Mouse (Mus musculus): ENCODE data around the gene Lmod2. TPM values are rescaled to one million over a fixed set of nuclear protein-coding genes. Genes with fewer than 3 reads are reported as not detected.

Gene Lmod2
- total and polyA plus RNA-seq, 2 experiments from 2014 or later: not detected

DNA sequence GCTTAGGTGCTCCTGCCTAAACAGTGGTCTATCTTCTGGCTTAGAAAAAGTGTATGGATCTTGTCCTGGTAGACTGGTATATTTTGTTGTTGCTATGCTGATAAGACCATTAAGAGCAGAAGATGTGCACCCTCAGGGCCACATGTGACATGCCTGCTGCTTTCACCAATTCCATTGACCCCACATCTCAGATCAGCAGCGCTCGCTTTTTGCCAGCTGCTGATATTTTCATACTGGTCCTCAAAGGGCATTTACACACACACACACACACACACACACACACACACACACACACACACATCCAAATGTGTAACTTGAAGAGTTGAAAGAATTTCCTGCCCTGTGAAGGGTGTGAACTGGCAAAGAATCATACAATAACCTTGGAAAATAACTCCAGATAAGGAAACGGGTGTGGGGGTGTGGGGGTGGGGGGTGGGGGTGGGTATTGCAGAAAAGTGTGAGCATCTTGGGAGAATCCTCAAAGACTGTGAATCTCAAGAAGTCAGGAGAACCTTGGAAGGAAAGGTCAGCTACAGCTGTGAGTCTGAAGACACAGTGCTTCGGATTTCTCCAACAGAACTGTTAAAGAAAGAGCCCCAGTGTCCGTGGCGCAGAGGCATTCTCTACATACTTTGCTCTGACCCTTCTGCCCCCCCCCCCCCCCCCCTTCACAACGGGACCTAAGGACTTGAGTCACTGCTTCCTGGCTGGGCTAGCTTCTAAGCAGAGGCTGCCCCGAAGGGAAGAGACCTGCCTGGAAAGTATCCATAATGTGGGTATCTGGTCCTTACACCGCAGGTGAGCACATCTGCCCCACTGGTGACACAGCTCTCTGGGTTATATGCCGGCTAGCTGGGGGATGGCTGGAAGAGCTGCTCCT is 11.9 kb upstream of the Lmod2 start:
- no peak overlapping the region for H3K4me3 ChIP-seq (ENCODE audit: low read length)
- H3K4me1 ChIP-seq (ENCODE audit: insufficient read depth, low read length): no peaks in the 10 kb centered on the region
- 57% methylated on average over 10 of the region's 10 CpGs for WGBS
- H3K36me3 ChIP-seq (ENCODE audit: insufficient read depth, low read length): no peaks in the 10 kb centered on the region
- no peak overlapping the region for H3K27ac ChIP-seq
- no peaks in the 10 kb centered on the region for H3K9me3 ChIP-seq (ENCODE audit: low read length)
- ATAC-seq: no peak
- TF ChIP-seq CTCF (IDR thresholded peaks at IDR 0.05; ENCODE audit: low read depth): no peak
- no peaks in the 10 kb centered on the region for H3K27me3 ChIP-seq (ENCODE audit: insufficient read depth, low read length)
- no peak for DNase-seq (ENCODE audit: low spot score)
- no peak overlapping the region for H3K9ac ChIP-seq (replicated peaks; ENCODE audit: low read length)
- H3K4me2 ChIP-seq (ENCODE audit: low read depth, low read length): no peak overlapping the region

DNA sequence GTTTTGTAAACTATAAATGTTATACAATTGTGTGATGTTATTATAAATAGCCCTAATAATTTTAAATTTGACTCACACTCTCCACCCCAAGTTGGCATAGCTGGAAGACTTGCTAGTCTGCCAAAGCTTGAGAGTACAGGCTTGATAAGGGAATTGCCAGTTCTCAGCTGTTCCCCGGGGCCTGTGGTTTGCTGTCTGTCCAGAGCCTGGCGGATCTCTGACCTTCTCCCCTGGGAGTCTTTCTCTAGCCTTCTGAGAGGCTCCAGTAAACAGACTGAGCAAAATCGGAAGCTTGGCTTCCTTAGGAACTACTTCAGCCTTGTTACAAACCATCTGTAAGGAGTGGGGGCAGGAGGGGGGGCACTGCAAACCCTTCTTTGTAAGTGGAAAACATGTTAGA is 10.7 kb upstream of the Lmod2 start:
- peak; percentile 67; the same call in 1 of the 2 replicates for ATAC-seq
- no peak overlapping the region for H3K9ac ChIP-seq (replicated peaks; ENCODE audit: low read length)
- DNase-seq (ENCODE audit: low spot score): peak; percentile 48
- no peak for TF ChIP-seq CTCF (IDR thresholded peaks at IDR 0.05; ENCODE audit: low read depth)
- no peak overlapping the region for H3K4me2 ChIP-seq (ENCODE audit: low read depth, low read length)
- no peaks in the 10 kb centered on the region for H3K4me1 ChIP-seq (ENCODE audit: insufficient read depth, low read length)
- no peak overlapping the region for H3K4me3 ChIP-seq (ENCODE audit: low read length)
- H3K27me3 ChIP-seq (ENCODE audit: insufficient read depth, low read length): no peaks in the 10 kb centered on the region
- H3K9me3 ChIP-seq (ENCODE audit: low read length): no peaks in the 10 kb centered on the region
- 22% methylated on average over 3 of the region's 3 CpGs for WGBS
- H3K27ac ChIP-seq: no peak overlapping the region
- H3K36me3 ChIP-seq (ENCODE audit: insufficient read depth, low read length): no peaks in the 10 kb centered on the region

DNA sequence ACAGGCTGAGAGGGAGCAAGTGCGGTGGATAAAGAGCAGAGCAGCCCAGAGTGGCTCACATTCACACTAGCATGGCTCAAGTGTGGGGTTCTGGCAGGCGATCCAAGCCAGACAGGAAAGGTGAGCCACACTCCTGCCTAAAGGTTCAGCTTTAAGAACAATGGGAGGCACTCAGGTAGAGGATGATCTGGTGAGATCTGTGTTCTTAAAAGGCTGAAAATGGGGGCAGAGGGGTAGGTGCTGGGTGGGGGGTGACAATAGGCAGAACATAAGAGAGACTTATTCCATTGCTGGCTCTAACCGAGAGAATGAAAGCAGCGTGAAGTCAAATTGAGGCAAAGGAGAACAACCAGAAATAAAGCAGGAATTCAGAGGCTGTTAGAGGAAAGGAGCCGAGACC is 7.3 kb upstream of the Lmod2 start:
- DNase-seq (ENCODE audit: low spot score) (no peak), ATAC-seq (no peak)
- no peak overlapping the region for H3K27ac ChIP-seq
- H3K36me3 ChIP-seq (ENCODE audit: insufficient read depth, low read length): no peaks in the 10 kb centered on the region
- no peak overlapping the region for H3K4me2 ChIP-seq (ENCODE audit: low read depth, low read length)
- 88% methylated on average over 5 of the region's 5 CpGs for WGBS
- H3K9ac ChIP-seq (replicated peaks; ENCODE audit: low read length): no peak overlapping the region
- no peaks in the 10 kb centered on the region for H3K9me3 ChIP-seq (ENCODE audit: low read length)
- no peaks in the 10 kb centered on the region for H3K27me3 ChIP-seq (ENCODE audit: insufficient read depth, low read length)
- H3K4me3 ChIP-seq (ENCODE audit: low read length): no peak overlapping the region
- TF ChIP-seq CTCF (IDR thresholded peaks at IDR 0.05; ENCODE audit: low read depth): no peak
- H3K4me1 ChIP-seq (ENCODE audit: insufficient read depth, low read length): no peaks in the 10 kb centered on the region

DNA sequence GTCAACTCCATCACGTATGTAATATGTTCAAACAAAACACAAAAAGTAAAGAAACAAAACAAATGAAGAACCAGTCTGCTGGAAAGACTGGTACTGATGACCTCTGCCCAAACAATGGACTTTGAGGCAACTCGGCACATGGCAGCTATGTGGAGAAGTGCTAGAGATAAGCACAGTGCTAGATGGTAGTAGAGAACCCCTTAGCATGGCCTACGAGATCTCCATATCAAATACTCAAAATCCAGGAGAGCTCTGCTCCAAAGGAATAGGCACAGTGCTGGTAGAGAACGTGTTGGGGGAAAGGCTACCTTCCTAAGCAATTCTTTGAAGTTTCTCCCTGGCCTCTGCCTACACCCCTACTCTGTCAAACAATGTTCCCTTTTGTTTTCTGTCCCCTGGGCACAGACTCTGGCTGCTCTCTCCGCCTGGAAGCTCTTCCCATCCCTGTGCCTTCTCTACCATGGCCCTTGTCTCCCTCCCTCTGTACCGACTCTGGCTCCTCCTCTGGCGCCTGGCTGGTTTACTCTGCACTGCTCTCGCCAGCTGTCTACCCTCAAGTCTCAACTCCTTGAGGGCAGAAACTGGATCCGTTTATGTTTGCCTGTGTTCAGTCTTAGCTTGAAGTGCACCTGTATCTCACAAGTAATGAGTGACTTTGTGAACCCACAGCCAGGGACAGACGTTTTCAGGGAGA is 5.9 kb upstream of the Lmod2 start:
- H3K36me3 ChIP-seq (ENCODE audit: insufficient read depth, low read length): no peaks in the 10 kb centered on the region
- no peak overlapping the region for H3K4me2 ChIP-seq (ENCODE audit: low read depth, low read length)
- H3K4me3 ChIP-seq (ENCODE audit: low read length): no peak overlapping the region
- no peaks in the 10 kb centered on the region for H3K27me3 ChIP-seq (ENCODE audit: insufficient read depth, low read length)
- ATAC-seq (no peak), DNase-seq (ENCODE audit: low spot score) (no peak)
- H3K9me3 ChIP-seq (ENCODE audit: low read length): no peaks in the 10 kb centered on the region
- H3K27ac ChIP-seq: no peak overlapping the region
- no peak overlapping the region for H3K9ac ChIP-seq (replicated peaks; ENCODE audit: low read length)
- no peaks in the 10 kb centered on the region for H3K4me1 ChIP-seq (ENCODE audit: insufficient read depth, low read length)
- TF ChIP-seq CTCF (IDR thresholded peaks at IDR 0.05; ENCODE audit: low read depth): no peak
- 49% methylated on average over 10 of the region's 10 CpGs for WGBS

DNA sequence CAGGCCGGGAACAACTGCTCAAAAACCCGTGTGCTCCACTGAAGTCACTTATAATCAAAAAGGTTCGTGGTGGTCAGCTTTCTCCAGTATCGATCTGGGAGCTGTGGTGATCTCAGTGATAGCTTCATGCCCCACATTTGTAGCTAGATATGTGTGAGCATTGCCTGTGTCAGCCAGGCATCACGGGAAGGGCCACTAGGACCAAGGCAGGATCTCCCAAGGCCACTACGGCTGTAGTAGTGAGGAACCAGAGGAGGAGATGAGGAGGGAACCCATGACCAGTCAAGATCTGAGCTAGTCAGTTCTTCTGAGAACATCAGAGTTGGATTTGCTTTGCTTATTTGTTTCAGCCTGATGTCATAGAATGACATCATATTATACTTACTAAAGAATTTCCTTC is 1.6 kb downstream of the Lmod2 start:
- Histone ChIP-seq H3K27me3 (ENCODE audit: insufficient read depth, low read length) (no peaks in the 10 kb centered on the region), H3K9ac (replicated peaks; ENCODE audit: low read length) (no peak overlapping the region), H3K9me3 (ENCODE audit: low read length) (no peaks in the 10 kb centered on the region), H3K4me2 (ENCODE audit: low read depth, low read length) (no peak overlapping the region), H3K27ac (no peak overlapping the region), H3K4me3 (ENCODE audit: low read length) (no peak overlapping the region), H3K4me1 (ENCODE audit: insufficient read depth, low read length) (no peaks in the 10 kb centered on the region), H3K36me3 (ENCODE audit: insufficient read depth, low read length) (no peaks in the 10 kb centered on the region)
- 92% methylated on average over 6 of the region's 6 CpGs for WGBS
- ATAC-seq (no peak), DNase-seq (ENCODE audit: low spot score) (no peak)
- no peak for TF ChIP-seq CTCF (IDR thresholded peaks at IDR 0.05; ENCODE audit: low read depth)

DNA sequence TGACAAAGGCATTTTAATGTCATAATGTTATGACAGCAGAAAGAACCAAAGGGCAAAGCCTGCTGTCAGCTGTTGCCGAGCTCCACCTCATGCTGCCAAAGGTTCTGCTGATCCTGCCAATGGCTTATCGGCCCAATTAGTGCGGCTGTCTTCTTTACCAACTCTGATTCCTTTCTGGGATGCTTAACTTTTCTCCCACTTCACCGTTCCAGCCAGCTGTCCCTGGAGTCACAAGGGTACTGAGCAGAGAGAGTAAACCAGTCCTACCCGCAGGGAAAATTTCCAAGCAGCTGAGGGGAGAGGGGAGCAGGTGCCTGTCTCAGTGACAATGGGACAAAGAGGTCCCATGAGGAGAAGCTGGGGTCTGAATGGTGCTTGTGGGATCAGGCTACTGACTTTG is 2.1 kb downstream of the Lmod2 start:
- H3K27me3 ChIP-seq (ENCODE audit: insufficient read depth, low read length): no peaks in the 10 kb centered on the region
- no peaks in the 10 kb centered on the region for H3K9me3 ChIP-seq (ENCODE audit: low read length)
- no peak for TF ChIP-seq CTCF (IDR thresholded peaks at IDR 0.05; ENCODE audit: low read depth)
- no peak for DNase-seq (ENCODE audit: low spot score)
- no peaks in the 10 kb centered on the region for H3K4me1 ChIP-seq (ENCODE audit: insufficient read depth, low read length)
- no peak overlapping the region for H3K4me2 ChIP-seq (ENCODE audit: low read depth, low read length)
- no peak overlapping the region for H3K27ac ChIP-seq
- 62% methylated on average over 5 of the region's 5 CpGs for whole genome bisulfite sequencing
- H3K4me3 ChIP-seq (ENCODE audit: low read length): no peak overlapping the region
- H3K36me3 ChIP-seq (ENCODE audit: insufficient read depth, low read length): no peaks in the 10 kb centered on the region
- no peak for ATAC-seq
- no peak overlapping the region for H3K9ac ChIP-seq (replicated peaks; ENCODE audit: low read length)

DNA sequence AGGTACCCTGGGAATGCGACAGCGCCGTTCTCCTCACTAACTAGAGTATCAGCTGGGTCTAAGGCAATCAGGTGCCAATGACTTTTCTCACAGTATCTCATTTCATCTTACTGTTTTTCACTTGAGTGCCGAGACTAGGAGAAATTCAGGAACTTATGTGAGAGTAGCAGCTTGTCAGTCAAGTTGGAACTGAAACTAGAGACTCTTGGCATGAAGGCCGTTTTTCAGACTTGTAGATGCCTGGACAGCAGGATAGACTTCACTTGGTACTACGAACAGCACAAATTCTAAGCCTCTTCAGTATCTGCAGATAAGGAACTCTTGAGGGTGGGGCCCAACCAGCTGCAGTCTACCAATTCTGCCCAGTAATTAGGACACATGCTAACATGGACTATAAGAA is 2.6 kb downstream of the Lmod2 start:
- H3K27me3 ChIP-seq (ENCODE audit: insufficient read depth, low read length): no peaks in the 10 kb centered on the region
- no peaks in the 10 kb centered on the region for H3K4me1 ChIP-seq (ENCODE audit: insufficient read depth, low read length)
- no peak overlapping the region for H3K9ac ChIP-seq (replicated peaks; ENCODE audit: low read length)
- 86% methylated on average over 6 of the region's 6 CpGs for WGBS
- H3K9me3 ChIP-seq (ENCODE audit: low read length): no peaks in the 10 kb centered on the region
- no peak for DNase-seq (ENCODE audit: low spot score)
- no peak overlapping the region for H3K4me2 ChIP-seq (ENCODE audit: low read depth, low read length)
- no peak for ATAC-seq
- no peak for TF ChIP-seq CTCF (IDR thresholded peaks at IDR 0.05; ENCODE audit: low read depth)
- H3K36me3 ChIP-seq (ENCODE audit: insufficient read depth, low read length): no peaks in the 10 kb centered on the region
- H3K27ac ChIP-seq: no peak overlapping the region
- no peak overlapping the region for H3K4me3 ChIP-seq (ENCODE audit: low read length)

Measured in hindbrain, postnatal 0 days (tissue).